Comparison of ENCODE assay signal across 8 mouse cellular contexts in the genomic region with DNA sequence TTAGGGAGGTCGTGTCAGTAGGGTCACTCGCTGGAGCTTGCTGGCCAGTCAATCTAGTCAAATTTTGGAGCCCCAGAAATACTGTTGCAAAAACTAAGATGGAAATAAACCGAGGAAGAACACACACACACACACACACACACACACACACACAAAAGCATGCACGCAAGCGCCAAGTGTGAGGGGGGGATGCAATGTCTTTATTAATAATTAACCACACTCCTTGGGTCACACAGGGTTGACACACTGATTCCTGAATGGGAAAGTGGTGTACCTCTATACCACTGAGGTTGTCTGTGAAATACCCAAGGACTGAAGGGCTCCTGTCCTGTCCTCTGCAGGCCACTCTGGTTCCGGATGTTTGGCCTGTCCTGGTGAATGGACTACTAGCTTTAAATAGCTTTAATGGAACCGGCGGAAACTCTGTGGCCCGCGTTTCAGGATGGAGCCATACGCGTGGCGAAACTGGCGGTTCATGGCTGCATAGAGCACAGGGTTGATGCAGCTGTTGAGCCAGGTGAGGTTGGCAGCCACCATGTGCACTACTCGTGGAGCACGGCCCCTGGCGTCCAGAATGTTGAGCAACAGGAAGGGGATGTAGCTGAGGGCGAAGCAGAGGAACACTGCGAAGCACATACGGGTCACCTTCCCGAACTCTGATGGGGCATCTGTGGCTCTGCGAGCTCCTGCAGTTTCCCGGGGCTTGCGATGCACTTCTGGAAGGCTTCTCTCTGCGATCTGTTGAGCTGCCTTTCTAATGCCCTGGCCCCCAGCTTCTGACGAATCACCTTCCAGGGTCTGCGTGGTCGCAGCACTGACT. TPM values are rescaled to one million over a fixed set of nuclear protein-coding genes. Genes with fewer than 3 reads are reported as not detected.
A peak's percentile ranks its signal among the peaks of the same experiment; 100 is the strongest.
DNase-seq lines count a peak whose midpoint lies in the region; ATAC-seq and TF ChIP-seq lines count a peak whose summit lies in the region.

No protein-coding gene starts in this region.

- H3K4me3 ChIP-seq in liver, adult 2 months (ENCODE audit: insufficient read depth, low read depth, low read length), result peak overlapping the region; percentile 28; the same call in 1 of the 2 replicates
- no peak overlapping the region for H3K4me3 ChIP-seq in forebrain, postnatal 0 days (ENCODE audit: low read depth, low read length)
- H3K4me3 ChIP-seq in midbrain, embryonic 13.5 days (replicated peaks), result no peak overlapping the region

- peak overlapping the region; percentile 42 for H3K27ac ChIP-seq in liver, adult 2 months (replicated peaks; ENCODE audit: insufficient read depth, low read depth, low read length)
- H3K27ac ChIP-seq in forebrain, postnatal 0 days (ENCODE audit: low read depth, low read length), result no peak overlapping the region
- no peak overlapping the region for H3K27ac ChIP-seq in midbrain, embryonic 13.5 days

- H3K4me2 ChIP-seq in forebrain, postnatal 0 days (ENCODE audit: low read depth), result no peak overlapping the region
- peak overlapping the region; percentile 19 for H3K4me2 ChIP-seq in midbrain, embryonic 13.5 days (replicated peaks)

- WGBS in liver, adult 2 months, result 17% methylated on average over 28 of the region's 28 CpGs
- 51% methylated on average over 28 of the region's 28 CpGs for WGBS in forebrain, postnatal 0 days
- WGBS in midbrain, embryonic 13.5 days, result 49% methylated on average over 28 of the region's 28 CpGs

- H3K27me3 ChIP-seq in liver, adult 2 months (ENCODE audit: control insufficient read depth, insufficient read depth, low read length), result no peaks in the 10 kb centered on the region
- no peaks in the 10 kb centered on the region for H3K27me3 ChIP-seq in forebrain, postnatal 0 days (ENCODE audit: insufficient read depth, low read length)
- H3K27me3 ChIP-seq in midbrain, embryonic 13.5 days, result peaks cover 9% of the 10 kb centered on the region

- H3K4me1 ChIP-seq in liver, adult 2 months (ENCODE audit: control insufficient read depth, insufficient read depth, low read length), result peaks cover 30% of the 10 kb centered on the region
- H3K4me1 ChIP-seq in forebrain, postnatal 0 days (ENCODE audit: insufficient read depth), result peaks cover 28% of the 10 kb centered on the region
- H3K4me1 ChIP-seq in midbrain, embryonic 13.5 days (replicated peaks), result peaks cover 48% of the 10 kb centered on the region

- TF ChIP-seq CTCF in liver, adult 2 months (IDR thresholded peaks at IDR 0.05; ENCODE audit: low read depth, low read length), result peak; percentile 20; the same call in 1 of the 2 replicates
- TF ChIP-seq CTCF in forebrain, postnatal 0 days (IDR thresholded peaks at IDR 0.05; ENCODE audit: low read depth), result no peak

- H3K36me3 ChIP-seq in liver, adult 2 months (ENCODE audit: control insufficient read depth, insufficient read depth, low read length), result no peaks in the 10 kb centered on the region
- no peaks in the 10 kb centered on the region for H3K36me3 ChIP-seq in forebrain, postnatal 0 days (ENCODE audit: insufficient read depth)
- no peaks in the 10 kb centered on the region for H3K36me3 ChIP-seq in midbrain, embryonic 13.5 days

- H3K9ac ChIP-seq in liver, adult 2 months (ENCODE audit: low read depth, low read length), result peak overlapping the region; percentile 6
- peak overlapping the region; percentile 14; the same call in 1 of the 2 replicates for H3K9ac ChIP-seq in forebrain, postnatal 0 days
- H3K9ac ChIP-seq in midbrain, embryonic 13.5 days (replicated peaks), result peak overlapping the region; percentile 29

- no peak for ATAC-seq in forebrain, postnatal 0 days
- ATAC-seq in midbrain, embryonic 13.5 days, result no peak
- ATAC-seq in frontal cortex, adult (ENCODE audit: low TSS enrichment), result no peak

- intact Hi-C loops in left cerebral cortex, postnatal 25 days (cut with DNase I), result no loop called here

- H3K79me2 ChIP-seq in liver, adult 2 months (ENCODE audit: control insufficient read depth, insufficient read depth, low read length), result no peaks in the 10 kb centered on the region

- TF ChIP-seq POLR2A in liver, adult 2 months (IDR thresholded peaks at IDR 0.05; ENCODE audit: extremely low read depth, insufficient read depth, low read length), result no peak

- DNase-seq in liver, adult 2 months (ENCODE audit: extremely low read depth, low read depth, low spot score), result peak; percentile 77
- no peak for DNase-seq in liver
- no peak for DNase-seq in forebrain, postnatal 0 days
- DNase-seq in kidney, postnatal 36 days, result peak; percentile 55 to 65
- no peak for DNase-seq in adrenal gland, postnatal 10 days
- DNase-seq in left cerebral cortex, postnatal 25 days (ENCODE audit: low spot score in 2 of 2), result no peak

- no peaks in the 10 kb centered on the region for H3K9me3 ChIP-seq in forebrain, postnatal 0 days (ENCODE audit: low read length)
- H3K9me3 ChIP-seq in midbrain, embryonic 13.5 days, result no peaks in the 10 kb centered on the region

RNA-seq across cellular contexts. Expression of gene Gpr84, which starts 2.1 kb away (rescaled TPM):
- 0.07 and 0.09 TPM in 2 replicates for total RNA-seq in liver, adult 2 months (2014; rRNA removed)
- 0.12 and 0.19 TPM in 2 replicates for polyA plus RNA-seq in liver, adult 2 months (2012; rRNA removed)
- total RNA-seq in forebrain, postnatal 0 days (2014; rRNA removed), result 0.29 and 0.54 TPM in 2 replicates
- 0.31 and 0.33 TPM in 2 replicates for polyA plus RNA-seq in forebrain, postnatal 0 days (2015; fragmentation: Nextera tagmentation; extraction: Ambion mirVana)
- polyA plus RNA-seq in midbrain, embryonic 13.5 days (2015; fragmentation: Nextera tagmentation; extraction: Ambion mirVana), result 0.18 and 0.94 TPM in 2 replicates
- total RNA-seq in adrenal gland, postnatal 10 days (2021), result not detected
- under 1 TPM; 0.69 to 0.94 TPM for total RNA-seq in left cerebral cortex, postnatal 25 days (2021)

RNA-seq across cellular contexts. Expression of gene Zfp385a, which starts 31.6 kb away (rescaled TPM):
- total RNA-seq in liver, adult 2 months (2014; rRNA removed), result 0.92 and 2.1 TPM in 2 replicates
- polyA plus RNA-seq in liver, adult 2 months (2012; rRNA removed), result 14.9 and 17.1 TPM in 2 replicates
- total RNA-seq in forebrain, postnatal 0 days (2014; rRNA removed), result 11.6 and 13.0 TPM in 2 replicates
- polyA plus RNA-seq in forebrain, postnatal 0 days (2015; fragmentation: Nextera tagmentation; extraction: Ambion mirVana), result 20.5 and 21.3 TPM in 2 replicates
- 15.1 and 17.9 TPM in 2 replicates for polyA plus RNA-seq in midbrain, embryonic 13.5 days (2015; fragmentation: Nextera tagmentation; extraction: Ambion mirVana)
- total RNA-seq in adrenal gland, postnatal 10 days (2021), result 10 to 100 TPM; 20.1 to 24.2 TPM
- total RNA-seq in left cerebral cortex, postnatal 25 days (2021), result 10 to 100 TPM; 62.4 to 64.8 TPM

RNA-seq across cellular contexts. Expression of gene Copz1, which starts 35.8 kb away (rescaled TPM):
- total RNA-seq in liver, adult 2 months (2014; rRNA removed), result 55.9 and 73.0 TPM in 2 replicates
- polyA plus RNA-seq in liver, adult 2 months (2012; rRNA removed), result 131 and 142 TPM in 2 replicates
- total RNA-seq in forebrain, postnatal 0 days (2014; rRNA removed), result 120 and 147 TPM in 2 replicates
- 209 and 217 TPM in 2 replicates for polyA plus RNA-seq in forebrain, postnatal 0 days (2015; fragmentation: Nextera tagmentation; extraction: Ambion mirVana)
- polyA plus RNA-seq in midbrain, embryonic 13.5 days (2015; fragmentation: Nextera tagmentation; extraction: Ambion mirVana), result 218 and 221 TPM in 2 replicates
- 100 to 1,000 TPM; 114 TPM for total RNA-seq in adrenal gland, postnatal 10 days (2021)
- 100 to 1,000 TPM; 101 to 102 TPM for total RNA-seq in left cerebral cortex, postnatal 25 days (2021)

RNA-seq across cellular contexts. Expression of gene Nfe2, which starts 50.1 kb away (rescaled TPM):
- total RNA-seq in liver, adult 2 months (2014; rRNA removed), result 0.40 and 0.74 TPM in 2 replicates
- 2.3 and 4.9 TPM in 2 replicates for polyA plus RNA-seq in liver, adult 2 months (2012; rRNA removed)
- total RNA-seq in forebrain, postnatal 0 days (2014; rRNA removed), result 0.85 and 1.6 TPM in 2 replicates
- 0.30 and 0.34 TPM in 2 replicates for polyA plus RNA-seq in forebrain, postnatal 0 days (2015; fragmentation: Nextera tagmentation; extraction: Ambion mirVana)
- 0.75 and 0.82 TPM in 2 replicates for polyA plus RNA-seq in midbrain, embryonic 13.5 days (2015; fragmentation: Nextera tagmentation; extraction: Ambion mirVana)
- total RNA-seq in adrenal gland, postnatal 10 days (2021), result 1 to 10 TPM; 3.2 to 4.3 TPM
- not detected for total RNA-seq in left cerebral cortex, postnatal 25 days (2021)

RNA-seq across cellular contexts. Expression of gene Itga5, which starts 58.3 kb away (rescaled TPM):
- total RNA-seq in liver, adult 2 months (2014; rRNA removed), result 3.0 and 5.4 TPM in 2 replicates
- polyA plus RNA-seq in liver, adult 2 months (2012; rRNA removed), result 18.0 and 28.1 TPM in 2 replicates
- total RNA-seq in forebrain, postnatal 0 days (2014; rRNA removed), result 2.2 and 3.2 TPM in 2 replicates
- 2.9 and 3.5 TPM in 2 replicates for polyA plus RNA-seq in forebrain, postnatal 0 days (2015; fragmentation: Nextera tagmentation; extraction: Ambion mirVana)
- polyA plus RNA-seq in midbrain, embryonic 13.5 days (2015; fragmentation: Nextera tagmentation; extraction: Ambion mirVana), result 6.8 and 7.8 TPM in 2 replicates
- total RNA-seq in adrenal gland, postnatal 10 days (2021), result 10 to 100 TPM; 38.0 to 38.2 TPM
- 1 to 10 TPM; 2.3 to 5.4 TPM for total RNA-seq in left cerebral cortex, postnatal 25 days (2021)

Comparison
In these comparisons a context has a peak if more than half of its experiments do, and no peak if none do; other contexts are left out.
1. DNase-seq: peak in liver, adult 2 months (single experiment) and kidney, postnatal 36 days (2 of 2); none in liver (single experiment), forebrain, postnatal 0 days (single experiment), adrenal gland, postnatal 10 days (single experiment) and left cerebral cortex, postnatal 25 days (0 of 2).
2. Peak in every context shown above with its lines, with median percentiles within 50 percentile points of each other: H3K9ac ChIP-seq.